Mouse (Mus musculus) testis, adult 2 months (tissue): ENCODE measurements at regions not wholly inside any gene's neighbourhood (a gene's known extent, or its start where the extent isn't known, plus 50 kb on each side); places are given as distances from the start of the nearest gene placed in this dataset.

Experiments used
- CTCF ChIP-seq: fragments of 200-500 bp; IDR thresholded peaks from 2 replicates; pipeline ENCODE4 v1.5.1; 2012; ENCODE audit warnings: low read depth, mild to moderate bottlenecking, inconsistent platforms, low read length, moderate library complexity; ENCODE audit not compliant: control insufficient read depth, insufficient read depth, insufficient replicate concordance
- POLR2A ChIP-seq: fragments of 200-500 bp; IDR thresholded peaks from 2 replicates; pipeline ENCODE4 v1.6.1; 2012; ENCODE audit warnings: low read depth, mild to moderate bottlenecking, inconsistent platforms, low read length, moderate library complexity; ENCODE audit not compliant: control insufficient read depth

DNA sequence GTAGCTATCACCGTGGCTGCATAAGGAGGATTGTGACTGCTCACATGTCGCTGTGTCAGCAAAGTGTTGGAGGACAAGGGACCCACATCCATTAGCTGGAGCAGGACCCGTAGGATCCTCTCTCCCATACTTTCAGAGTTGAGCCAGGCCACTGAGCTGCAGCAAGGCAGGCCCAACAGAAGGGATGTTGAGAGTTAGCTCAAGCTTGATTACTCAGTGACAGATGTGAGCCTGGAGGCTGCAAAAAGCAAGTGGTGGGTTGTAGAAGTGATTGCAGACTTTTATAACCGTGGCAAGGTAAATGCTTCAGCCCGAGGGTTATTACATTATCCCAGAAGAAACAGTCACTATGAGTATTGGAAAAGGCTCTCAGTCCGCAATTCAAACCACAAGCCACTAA is 388.3 kb upstream of the Prkcq start:
- TF ChIP-seq CTCF (no peak), POLR2A (no peak)
